Mouse (Mus musculus): ENCODE results near the gene Clta.

DNA sequence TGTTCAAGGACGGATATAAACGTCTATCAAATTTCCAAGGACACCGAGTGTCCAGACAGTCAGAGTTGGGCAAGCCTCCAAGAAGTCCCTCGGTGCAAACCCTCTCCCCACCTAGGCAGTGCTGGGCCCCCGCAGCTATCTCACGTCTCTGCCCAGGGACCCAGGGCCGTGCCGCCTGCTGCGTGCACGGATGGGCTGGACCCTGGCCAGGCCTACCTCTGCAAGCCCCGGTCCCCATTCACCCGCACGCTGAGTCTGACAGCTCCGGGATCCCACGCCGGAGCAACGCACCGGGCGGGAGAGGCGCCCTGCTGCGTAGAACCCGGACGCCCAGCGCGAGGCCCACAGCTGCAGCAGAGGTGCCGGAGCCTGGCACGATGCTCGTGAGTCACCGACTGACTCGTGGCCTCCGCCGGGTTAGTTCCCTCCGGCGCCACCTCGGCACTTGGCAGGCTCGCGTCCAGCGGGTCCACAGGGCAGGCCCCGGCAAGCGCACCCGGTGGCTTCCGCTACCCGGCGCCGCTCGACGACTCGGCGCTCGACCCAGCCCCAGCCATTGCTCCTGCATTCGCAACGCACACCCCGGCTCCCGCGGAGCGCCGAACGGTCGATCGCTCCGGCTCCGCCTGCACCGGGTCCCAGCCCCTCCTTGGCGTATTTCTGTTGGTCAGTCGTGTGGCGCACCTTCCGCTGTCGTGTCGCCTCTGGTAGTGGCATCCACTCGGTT lies 68.1 kb downstream of the Clta start:
- TF ChIP-seq ZNF384 (IDR thresholded peaks at IDR 0.05; ENCODE audit: low read depth, low read length) (no peak), MAFK (IDR thresholded peaks at IDR 0.05; ENCODE audit: insufficient read depth, low read depth, low read length) (no peak), CHD2 (IDR thresholded peaks at IDR 0.05; ENCODE audit: low read depth, low read length) (no peak), ZC3H11A (IDR thresholded peaks at IDR 0.05; ENCODE audit: borderline replicate concordance, low read depth, low read length) (no peak)
